Mouse (Mus musculus): ENCODE data around the gene Mapkapk5. TPM values are rescaled to one million over a fixed set of nuclear protein-coding genes. Genes with fewer than 3 reads are reported as not detected.
"Not testable (repeated sequence)": the region's sequence is repeated elsewhere in the genome, so short reads cannot be mapped to it uniquely, and the experiment has no call there.

Gene Mapkapk5
- polyA plus RNA-seq, 1 experiment from 2014 or later, result 45.5 TPM

- H3K9me3 ChIP-seq; H3K4me1 ChIP-seq (replicated peaks); H3K4me2 ChIP-seq (replicated peaks); H3K4me3 ChIP-seq (replicated peaks); ATAC-seq; H3K27ac ChIP-seq; H3K9ac ChIP-seq; H3K27me3 ChIP-seq (replicated peaks): not testable (repeated sequence)
- peaks cover 18% of the 10 kb centered on the region for H3K36me3 ChIP-seq
- WGBS, result 89% methylated on average over 9 of the region's 17 CpGs
Measured at GRCm38 (mm10) chr5:121519758-121520157, 25.9 kb downstream of the Mapkapk5 start.

DNA sequence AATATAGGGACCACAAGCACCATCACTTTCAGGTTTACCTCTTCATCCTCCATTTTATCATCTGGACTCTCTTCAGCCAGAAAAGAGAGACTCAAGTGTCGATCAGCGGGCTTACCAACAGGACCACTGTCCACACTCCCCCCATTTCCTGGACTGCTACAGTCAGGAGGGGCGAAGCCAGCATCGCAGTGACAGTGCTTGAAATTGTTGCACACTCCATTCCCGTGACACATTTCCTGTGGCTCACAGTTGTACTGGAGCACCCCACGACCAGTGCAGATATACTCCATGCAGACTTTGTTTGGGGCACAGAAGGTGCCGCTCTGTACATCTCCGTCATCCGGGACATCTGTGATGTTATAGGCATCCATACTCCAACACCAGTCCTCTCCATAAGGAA lies 26.7 kb downstream of the Mapkapk5 start:
- ATAC-seq, result no peak
- H3K4me3 ChIP-seq (replicated peaks), result no peak overlapping the region
- H3K4me2 ChIP-seq (replicated peaks), result no peak overlapping the region
- no peaks in the 10 kb centered on the region for H3K27me3 ChIP-seq (replicated peaks)
- H3K36me3 ChIP-seq, result 0 out of 2 replicates have a peak, but pooled peaks cover 12% of the 10 kb centered on the region
- H3K27ac ChIP-seq, result no peak overlapping the region
- 91% methylated on average over 9 of the region's 9 CpGs for WGBS
- no peaks in the 10 kb centered on the region for H3K9me3 ChIP-seq
- H3K9ac ChIP-seq, result no peak overlapping the region
- no peaks in the 10 kb centered on the region for H3K4me1 ChIP-seq (replicated peaks)

- no peak overlapping the region for H3K4me2 ChIP-seq (replicated peaks)
- H3K9ac ChIP-seq, result no peak overlapping the region
- no peaks in the 10 kb centered on the region for H3K36me3 ChIP-seq
- no peak overlapping the region for H3K4me3 ChIP-seq (replicated peaks)
- H3K27me3 ChIP-seq (replicated peaks), result no peaks in the 10 kb centered on the region
- H3K9me3 ChIP-seq, result no peaks in the 10 kb centered on the region
- 67% methylated on average over 7 of the region's 7 CpGs for WGBS
- ATAC-seq, result peak; percentile 82
- H3K4me1 ChIP-seq (replicated peaks), result no peaks in the 10 kb centered on the region
- peak overlapping the region; percentile 17; the same call in 1 of the 2 replicates for H3K27ac ChIP-seq
Measured at GRCm38 (mm10) chr5:121510009-121510408, 35.7 kb downstream of the Mapkapk5 start.

GRCm38 (mm10) chr5:121506846-121507245 lies 38.9 kb downstream of the Mapkapk5 start:
- ATAC-seq, result no peak
- Histone ChIP-seq H3K36me3 (no peaks in the 10 kb centered on the region), H3K4me1 (replicated peaks) (no peaks in the 10 kb centered on the region), H3K27me3 (replicated peaks) (no peaks in the 10 kb centered on the region), H3K9ac (no peak overlapping the region), H3K4me2 (replicated peaks) (no peak overlapping the region), H3K4me3 (replicated peaks) (no peak overlapping the region), H3K27ac (no peak overlapping the region), H3K9me3 (no peaks in the 10 kb centered on the region)
- WGBS, result 85% methylated on average over 1 of the region's 1 CpGs

DNA sequence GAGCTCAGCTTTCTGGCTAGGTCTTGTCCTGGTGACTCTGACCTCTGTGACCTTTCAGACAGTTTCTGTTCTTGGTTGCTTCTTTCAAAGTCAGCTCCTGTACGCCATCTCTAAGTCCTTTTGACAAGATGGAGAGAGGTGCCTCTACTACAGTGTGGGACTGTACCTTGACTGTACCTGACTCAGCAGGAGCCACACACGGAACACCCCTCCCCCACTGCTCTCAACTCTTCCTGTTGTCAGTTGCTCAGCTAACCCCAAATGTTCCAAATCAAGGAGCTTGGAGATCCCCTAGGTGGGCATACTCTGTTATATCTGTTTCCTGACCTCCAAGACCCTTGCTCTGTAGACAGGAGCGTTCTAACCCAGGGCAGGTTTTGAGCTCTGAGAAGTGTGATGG lies 42.5 kb downstream of the Mapkapk5 start, which contains the start of gene Adam1b:
Adam1b (minus strand) TSS at position 205 of the 400 bp plus-strand sequence.
- 75% methylated on average over 3 of the region's 3 CpGs for whole genome bisulfite sequencing
- Histone ChIP-seq H3K4me1 (replicated peaks) (no peaks in the 10 kb centered on the region), H3K9me3 (no peaks in the 10 kb centered on the region), H3K27me3 (replicated peaks) (no peaks in the 10 kb centered on the region), H3K36me3 (no peaks in the 10 kb centered on the region), H3K9ac (no peak within 1 kb of the TSS), H3K4me3 (replicated peaks) (no peak within 1 kb of the TSS), H3K27ac (no peak within 1 kb of the TSS), H3K4me2 (replicated peaks) (no peak within 1 kb of the TSS)
- no peak for ATAC-seq

DNA sequence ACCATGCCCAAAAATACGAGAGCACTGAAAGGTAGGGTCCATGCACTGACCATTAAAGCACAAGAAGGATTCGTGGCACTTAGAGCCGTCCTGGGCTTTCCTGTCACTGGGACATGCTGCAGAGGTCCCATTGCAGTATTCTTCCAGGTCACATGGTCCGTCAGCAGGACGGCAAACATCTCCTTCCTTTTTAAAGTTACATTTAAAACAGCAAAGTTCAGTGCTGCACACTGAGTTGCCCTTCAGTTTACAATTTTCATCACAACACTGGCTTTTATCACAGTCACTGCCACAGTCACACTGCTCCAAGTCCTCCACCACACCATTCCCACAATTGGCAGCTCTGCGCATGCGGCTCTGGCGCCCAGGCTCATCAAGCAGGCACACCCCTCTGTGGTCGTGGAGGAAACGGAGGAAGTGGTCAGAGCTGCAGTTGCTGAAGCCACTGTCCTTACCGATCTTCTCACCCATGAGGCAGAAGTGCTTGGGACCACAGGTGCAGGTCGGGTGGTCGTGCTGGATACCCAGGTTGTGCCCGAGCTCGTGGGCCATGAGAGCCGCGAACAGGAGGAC lies 44.2 kb downstream of the Mapkapk5 start:
- not testable (repeated sequence) for H3K4me1 ChIP-seq (replicated peaks); H3K36me3 ChIP-seq; H3K4me2 ChIP-seq (replicated peaks); H3K27ac ChIP-seq; H3K27me3 ChIP-seq (replicated peaks); H3K4me3 ChIP-seq (replicated peaks); H3K9ac ChIP-seq; ATAC-seq; H3K9me3 ChIP-seq
- WGBS, result 60% methylated on average over 11 of the region's 17 CpGs

- Histone ChIP-seq H3K4me1 (replicated peaks) (no peaks in the 10 kb centered on the region), H3K9ac (no peak overlapping the region), H3K4me2 (replicated peaks) (no peak overlapping the region), H3K9me3 (no peaks in the 10 kb centered on the region), H3K4me3 (replicated peaks) (no peak overlapping the region), H3K27me3 (replicated peaks) (no peaks in the 10 kb centered on the region), H3K27ac (no peak overlapping the region), H3K36me3 (no peaks in the 10 kb centered on the region)
- ATAC-seq, result no peak
- WGBS, result 61% methylated on average over 7 of the region's 7 CpGs
Measured at GRCm38 (mm10) chr5:121500719-121501118, 45.0 kb downstream of the Mapkapk5 start.

DNA sequence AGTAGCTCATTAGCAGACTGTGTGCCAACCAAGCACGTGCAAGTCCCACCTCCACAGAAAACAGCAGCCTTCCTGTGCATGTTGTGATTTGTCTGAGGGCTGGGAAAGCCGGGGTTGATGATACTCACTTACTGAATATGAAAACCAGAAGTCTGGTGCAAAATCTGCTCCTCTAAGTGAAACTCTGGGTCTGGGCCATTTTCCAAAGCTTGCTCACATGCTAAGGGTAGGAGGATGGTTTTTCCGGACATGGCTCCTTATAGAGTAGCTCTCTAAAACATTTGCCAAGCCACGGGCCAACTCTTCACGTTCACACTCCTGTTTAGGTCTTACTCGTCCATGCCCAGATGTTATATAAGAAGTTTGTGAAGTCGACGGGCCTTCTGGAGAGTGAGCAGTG lies 52.4 kb downstream of the Mapkapk5 start:
- ATAC-seq, result no peak
- Histone ChIP-seq H3K9ac (no peak overlapping the region), H3K9me3 (no peaks in the 10 kb centered on the region), H3K4me1 (replicated peaks) (no peaks in the 10 kb centered on the region), H3K4me2 (replicated peaks) (no peak overlapping the region), H3K36me3 (no peaks in the 10 kb centered on the region), H3K4me3 (replicated peaks) (no peak overlapping the region), H3K27ac (no peak overlapping the region), H3K27me3 (replicated peaks) (no peaks in the 10 kb centered on the region)
- WGBS, result 76% methylated on average over 8 of the region's 8 CpGs

GRCm38 (mm10) chr5:121484801-121485200 lies 60.9 kb downstream of the Mapkapk5 start:
- Histone ChIP-seq H3K9ac (no peak overlapping the region), H3K27ac (no peak overlapping the region), H3K9me3 (no peaks in the 10 kb centered on the region), H3K4me3 (replicated peaks) (no peak overlapping the region), H3K36me3 (no peaks in the 10 kb centered on the region), H3K27me3 (replicated peaks) (no peaks in the 10 kb centered on the region), H3K4me2 (replicated peaks) (no peak overlapping the region), H3K4me1 (replicated peaks) (no peaks in the 10 kb centered on the region)
- 53% methylated on average over 5 of the region's 5 CpGs for WGBS
- no peak for ATAC-seq

- Histone ChIP-seq H3K9me3 (no peaks in the 10 kb centered on the region), H3K4me2 (replicated peaks) (no peak overlapping the region), H3K27ac (no peak overlapping the region), H3K36me3 (no peaks in the 10 kb centered on the region), H3K4me1 (replicated peaks) (no peaks in the 10 kb centered on the region), H3K27me3 (replicated peaks) (no peaks in the 10 kb centered on the region), H3K9ac (no peak overlapping the region), H3K4me3 (replicated peaks) (no peak overlapping the region)
- ATAC-seq, result 0 out of 2 replicates have a peak, but pooled peaks have one; percentile 2
- 28% methylated on average over 3 of the region's 3 CpGs for WGBS
Measured at GRCm38 (mm10) chr5:121477680-121478079, 68.0 kb downstream of the Mapkapk5 start.

- peak; percentile 75 for ATAC-seq
- Histone ChIP-seq H3K9me3 (no peaks in the 10 kb centered on the region), H3K27ac (0 out of 2 replicates have a peak overlapping the region, but pooled peaks have one; percentile 34), H3K27me3 (replicated peaks) (no peaks in the 10 kb centered on the region), H3K9ac (no peak overlapping the region), H3K36me3 (no peaks in the 10 kb centered on the region), H3K4me2 (replicated peaks) (no peak overlapping the region), H3K4me1 (replicated peaks) (no peaks in the 10 kb centered on the region), H3K4me3 (replicated peaks) (no peak overlapping the region)
- 47% methylated on average over 1 of the region's 1 CpGs for WGBS
Measured at GRCm38 (mm10) chr5:121476040-121476439, 69.7 kb downstream of the Mapkapk5 start.

All from intestine, embryonic 15.5 days (tissue).